ENCODE assay signal across 9 mouse cellular contexts in the genomic region with DNA sequence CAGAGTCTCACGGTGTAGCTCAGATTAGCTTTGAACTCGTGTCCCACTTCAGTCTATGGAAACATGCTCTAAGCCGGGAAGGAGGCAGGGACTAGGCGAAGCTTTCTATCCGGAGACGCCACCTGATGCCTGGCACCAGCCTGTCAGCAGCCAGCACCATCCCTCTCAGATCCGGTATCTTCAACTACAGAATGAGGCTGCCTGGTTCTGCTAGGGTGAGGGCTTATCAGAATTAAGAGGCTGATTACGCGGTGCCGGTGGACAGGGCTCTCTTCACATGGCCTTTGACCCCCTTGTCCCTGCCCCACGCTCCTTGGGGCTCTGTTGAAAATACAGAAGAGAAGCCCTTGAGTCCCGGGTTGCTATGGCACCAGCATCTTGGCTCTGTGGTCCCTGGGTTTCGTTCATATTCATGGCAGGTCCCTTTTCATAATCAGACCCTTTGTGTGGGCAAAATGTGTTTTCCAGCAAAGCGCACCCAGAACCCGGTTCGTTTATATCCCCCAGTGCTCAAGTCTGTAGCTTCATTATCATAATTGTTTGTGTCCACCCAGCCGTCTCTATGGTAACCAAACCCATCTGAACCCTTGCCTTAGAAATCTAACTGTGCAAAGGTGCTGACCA. TPM values are rescaled to one million over a fixed set of nuclear protein-coding genes. Genes with fewer than 3 reads are reported as not detected.
DNase-seq lines count a peak whose midpoint lies in the region; ATAC-seq and TF ChIP-seq lines count a peak whose summit lies in the region.
"Had no signal": no experiment of that assay in that cellular context is flagged by ENCODE, and none has a peak within 500 bp of the region (broad histone marks: within the 10 kb centered on the region; RNA-seq: fewer than 3 reads in every experiment).

No protein-coding gene starts in this region.

- H3K9me3 ChIP-seq in erythroblast, embryonic 14.5 days (ENCODE audit: control insufficient read depth, low read length) = no peaks in the 10 kb centered on the region
- peaks cover 12% of the 10 kb centered on the region for H3K9me3 ChIP-seq in CH12.LX (replicated peaks; ENCODE audit: low read length)
- no peaks in the 10 kb centered on the region for H3K9me3 ChIP-seq in hindbrain, embryonic 12.5 days (replicated peaks)
- H3K9me3 ChIP-seq in limb, embryonic 11.5 days (ENCODE audit: control insufficient read depth, low read length) = no peaks in the 10 kb centered on the region
- H3K9me3 ChIP-seq in neural tube, embryonic 13.5 days = no peaks in the 10 kb centered on the region

- peak overlapping the region; percentile 73 for H3K4me3 ChIP-seq in erythroblast, embryonic 14.5 days (replicated peaks)
- H3K4me3 ChIP-seq in CH12.LX (replicated peaks in 1 of 3; ENCODE audit: low read depth in 2 of 3, low read length in 2 of 3, poor library complexity in 1 of 3) = peak overlapping the region; percentile 63 to 85 (median 64)
- H3K4me3 ChIP-seq in hindbrain, embryonic 12.5 days = peak overlapping the region; percentile 79
- H3K4me3 ChIP-seq in limb, embryonic 11.5 days (ENCODE audit: low read depth, low read length) = peak overlapping the region; percentile 80
- H3K4me3 ChIP-seq in neural tube, embryonic 13.5 days = peak overlapping the region; percentile 73

- H3K4me1 ChIP-seq in erythroblast, embryonic 14.5 days (ENCODE audit: control insufficient read depth) = peaks cover 18% of the 10 kb centered on the region
- H3K4me1 ChIP-seq in CH12.LX (ENCODE audit: control insufficient read depth in 1 of 2, insufficient read depth in 2 of 2) = peaks cover 3 to 17% of the 10 kb centered on the region in 2 experiments; a peak in 3 of 4 replicates
- H3K4me1 ChIP-seq in hindbrain, embryonic 12.5 days = peaks cover 20% of the 10 kb centered on the region
- peaks cover 5% of the 10 kb centered on the region; the same call in 1 of the 2 replicates for H3K4me1 ChIP-seq in limb, embryonic 11.5 days (ENCODE audit: control insufficient read depth, insufficient read depth, low read length)
- H3K4me1 ChIP-seq in neural tube, embryonic 13.5 days (replicated peaks) = peaks cover 26% of the 10 kb centered on the region

- TF ChIP-seq CTCF in CH12.LX (conservative IDR thresholded peaks at IDR 0.05 in 1 of 2, IDR thresholded peaks at IDR 0.05 in 1 of 2; ENCODE audit: low read depth in 2 of 2, low read length in 2 of 2) = no peak

- no peak for TF ChIP-seq POLR2A in CH12.LX (IDR thresholded peaks at IDR 0.05; ENCODE audit: low read depth, low read length)

- 13% methylated on average over 17 of the region's 17 CpGs for WGBS in hindbrain, embryonic 12.5 days
- 34% methylated on average over 17 of the region's 17 CpGs for WGBS in limb, embryonic 11.5 days
- WGBS in neural tube, embryonic 13.5 days = 9% methylated on average over 17 of the region's 17 CpGs

- no peak for TF ChIP-seq EP300 in CH12.LX (IDR thresholded peaks at IDR 0.05; ENCODE audit: low read length)

- peaks cover 19% of the 10 kb centered on the region for H3K36me3 ChIP-seq in erythroblast, embryonic 14.5 days (ENCODE audit: control insufficient read depth)
- peaks cover 15 to 23% of the 10 kb centered on the region in 2 experiments for H3K36me3 ChIP-seq in CH12.LX (replicated peaks in 1 of 2; ENCODE audit: control insufficient read depth in 1 of 2, insufficient read depth in 1 of 2, low read length in 1 of 2)
- H3K36me3 ChIP-seq in hindbrain, embryonic 12.5 days = peaks cover 22% of the 10 kb centered on the region
- no peaks in the 10 kb centered on the region; the same call in 1 of the 2 replicates for H3K36me3 ChIP-seq in limb, embryonic 11.5 days (ENCODE audit: control insufficient read depth, insufficient read depth, low read length)
- peaks cover 22% of the 10 kb centered on the region for H3K36me3 ChIP-seq in neural tube, embryonic 13.5 days

- ATAC-seq in erythroblast, adult 5-6 weeks (replicated peaks; ENCODE audit: low FRiP score, poor library complexity, severe bottlenecking) = no peak
- peak; percentile 68 for ATAC-seq in hindbrain, embryonic 12.5 days (ENCODE audit: low FRiP score)
- no peak for ATAC-seq in limb, embryonic 11.5 days (ENCODE audit: insufficient number of reproducible peaks, low FRiP score, low TSS enrichment, low read depth)
- peak; percentile 68 for ATAC-seq in neural tube, embryonic 13.5 days (ENCODE audit: low read depth)

- peaks cover 5% of the 10 kb centered on the region; the same call in 1 of the 2 replicates for H3K79me2 ChIP-seq in CH12.LX (replicated peaks; ENCODE audit: control insufficient read depth, extremely low read depth, insufficient read depth, poor library complexity, severe bottlenecking)

- peak overlapping the region; percentile 23; the same call in 1 of the 2 replicates for H3K9ac ChIP-seq in CH12.LX (ENCODE audit: insufficient read depth, low read depth)
- H3K9ac ChIP-seq in hindbrain, embryonic 12.5 days = peak overlapping the region; percentile 78
- H3K9ac ChIP-seq in limb, embryonic 11.5 days (ENCODE audit: low read length) = peak overlapping the region; percentile 77
- peak overlapping the region; percentile 88 for H3K9ac ChIP-seq in neural tube, embryonic 13.5 days

- no peak overlapping the region for H3K27ac ChIP-seq in CH12.LX (ENCODE audit: insufficient read depth, low read depth)
- peak overlapping the region; percentile 90 for H3K27ac ChIP-seq in hindbrain, embryonic 12.5 days
- H3K27ac ChIP-seq in limb, embryonic 11.5 days (replicated peaks; ENCODE audit: low read depth, low read length) = no peak overlapping the region
- peak overlapping the region; percentile 88 for H3K27ac ChIP-seq in neural tube, embryonic 13.5 days (replicated peaks)

- peak overlapping the region; percentile 68 for H3K4me2 ChIP-seq in CH12.LX (ENCODE audit: insufficient read depth, low read depth, poor library complexity, severe bottlenecking)
- H3K4me2 ChIP-seq in hindbrain, embryonic 12.5 days (replicated peaks) = peak overlapping the region; percentile 82
- H3K4me2 ChIP-seq in limb, embryonic 11.5 days (ENCODE audit: low read depth, severe bottlenecking) = peak overlapping the region; percentile 84
- H3K4me2 ChIP-seq in neural tube, embryonic 13.5 days = peak overlapping the region; percentile 82

- TF ChIP-seq RAD21 in CH12.LX (IDR thresholded peaks at IDR 0.05; ENCODE audit: low read depth, low read length) = no peak

- DNase-seq in CH12.LX (ENCODE audit: extremely low read depth) = no peak
- peak; percentile 64 for DNase-seq in embryo, embryonic 11 days
- DNase-seq in limb, embryonic 11.5 days (ENCODE audit: low spot score) = peak; percentile 37
- DNase-seq in urinary bladder, postnatal 14 days (ENCODE audit: low spot score) = no peak

- in situ Hi-C loops in CH12.LX (cut with MboI; ENCODE audit: low pct_ligation_motif_present, low pct_unique_long_range_greater_than_20kb, low sequenced_read_pairs) = no loop called here

- dilution Hi-C loops in CH12.LX (cut with MboI; ENCODE audit: extremely low pct_ligation_motif_present, extremely low pct_unique_long_range_greater_than_20kb, low sequenced_read_pairs) = no loop called here

- H3K27me3 ChIP-seq in erythroblast, embryonic 14.5 days (ENCODE audit: control insufficient read depth) = no peaks in the 10 kb centered on the region
- H3K27me3 ChIP-seq in CH12.LX (replicated peaks) = peaks cover 30% of the 10 kb centered on the region
- H3K27me3 ChIP-seq in hindbrain, embryonic 12.5 days = no peaks in the 10 kb centered on the region
- no peaks in the 10 kb centered on the region for H3K27me3 ChIP-seq in limb, embryonic 11.5 days (ENCODE audit: control insufficient read depth, insufficient read depth, low read length)
- H3K27me3 ChIP-seq in neural tube, embryonic 13.5 days = no peaks in the 10 kb centered on the region

TF ChIP-seq in CH12.LX, 34 proteins besides CTCF, POLR2A, EP300 and RAD21 (continues in another document):
- TF ChIP-seq JUN (IDR thresholded peaks at IDR 0.05; ENCODE audit: insufficient read depth, low read depth, low read length) (no peak), PAX5 (IDR thresholded peaks at IDR 0.05; ENCODE audit: low read length) (no peak), E2F4 (IDR thresholded peaks at IDR 0.05; ENCODE audit: insufficient replicate concordance, low read depth, low read length) (no peak), MAX (IDR thresholded peaks at IDR 0.05; ENCODE audit: low read length) (no peak), UBTF (IDR thresholded peaks at IDR 0.05; ENCODE audit: low read depth, low read length) (no peak), RCOR1 (conservative IDR thresholded peaks at IDR 0.05; ENCODE audit: low read depth, low read length) (no peak)

RNA-seq across cellular contexts. Expression of a gene that starts 0.6 kb away (rescaled TPM):
- 0.97 and 1.3 TPM in 2 replicates for polyA plus RNA-seq in erythroblast, embryonic 14.5 days (2012)
- 1.5 and 4.2 TPM in 2 replicates for total RNA-seq in erythroblast, adult 5-6 weeks (2015; ENCODE audit: low replicate concordance)
- 1.5 and 1.7 TPM in 2 replicates for total RNA-seq in erythroblast, adult 5-6 weeks (2017; ENCODE audit: low replicate concordance)
- total RNA-seq in CH12.LX (2012; rRNA removed) = 17.5 and 20.3 TPM in 2 replicates
- 12.1 and 13.0 TPM in 2 replicates for total RNA-seq in CH12.LX (2014; rRNA removed)
- polyA plus RNA-seq in CH12.LX (2012; ENCODE audit: insufficient read length, low read depth) = 14.8 and 16.0 TPM in 2 replicates
- polyA plus RNA-seq in hindbrain, embryonic 12.5 days (2016; fragmentation: Nextera tagmentation; extraction: Ambion mirVana) = 51.3 and 52.3 TPM in 2 replicates
- polyA plus RNA-seq in limb, embryonic 11.5 days (2014; fragmentation: Nextera tagmentation; extraction: Ambion mirVana) = 50.2 and 50.5 TPM in 2 replicates
- polyA plus RNA-seq in neural tube, embryonic 13.5 days (2015; fragmentation: Nextera tagmentation; extraction: Ambion mirVana) = 34.8 and 38.0 TPM in 2 replicates

RNA-seq across cellular contexts. Expression of a gene that starts 9.9 kb away (rescaled TPM):
- not detected in 2 replicates for polyA plus RNA-seq in erythroblast, embryonic 14.5 days (2012)
- total RNA-seq in erythroblast, adult 5-6 weeks (2015; ENCODE audit: low replicate concordance) = not detected in 2 replicates
- 0.28 TPM in 1 of 2 replicates, not detected in the other for total RNA-seq in erythroblast, adult 5-6 weeks (2017; ENCODE audit: low replicate concordance)
- total RNA-seq in CH12.LX (2012; rRNA removed) = not detected in 2 replicates
- not detected in 2 replicates for total RNA-seq in CH12.LX (2014; rRNA removed)
- polyA plus RNA-seq in CH12.LX (2012; ENCODE audit: insufficient read length, low read depth) = not detected in 2 replicates
- polyA plus RNA-seq in hindbrain, embryonic 12.5 days (2016; fragmentation: Nextera tagmentation; extraction: Ambion mirVana) = 6.9 and 7.1 TPM in 2 replicates
- 3.6 and 3.9 TPM in 2 replicates for polyA plus RNA-seq in limb, embryonic 11.5 days (2014; fragmentation: Nextera tagmentation; extraction: Ambion mirVana)
- 2.6 and 2.9 TPM in 2 replicates for polyA plus RNA-seq in neural tube, embryonic 13.5 days (2015; fragmentation: Nextera tagmentation; extraction: Ambion mirVana)

RNA-seq across cellular contexts. Expression of a gene that starts 20.7 kb away (rescaled TPM):
- polyA plus RNA-seq in erythroblast, embryonic 14.5 days (2012) = 0.02 and 0.03 TPM in 2 replicates
- total RNA-seq in erythroblast, adult 5-6 weeks (2015; ENCODE audit: low replicate concordance) = not detected in 2 replicates
- not detected in 2 replicates for total RNA-seq in erythroblast, adult 5-6 weeks (2017; ENCODE audit: low replicate concordance)
- total RNA-seq in CH12.LX (2012; rRNA removed) = not detected in 2 replicates
- total RNA-seq in CH12.LX (2014; rRNA removed) = not detected in 2 replicates
- not detected in 2 replicates for polyA plus RNA-seq in CH12.LX (2012; ENCODE audit: insufficient read length, low read depth)
- 0.55 and 1.2 TPM in 2 replicates for polyA plus RNA-seq in hindbrain, embryonic 12.5 days (2016; fragmentation: Nextera tagmentation; extraction: Ambion mirVana)
- polyA plus RNA-seq in limb, embryonic 11.5 days (2014; fragmentation: Nextera tagmentation; extraction: Ambion mirVana) = not detected in 2 replicates
- polyA plus RNA-seq in neural tube, embryonic 13.5 days (2015; fragmentation: Nextera tagmentation; extraction: Ambion mirVana) = 1.0 and 1.2 TPM in 2 replicates
- total RNA-seq: hematopoietic stem cell, adult 5-6 weeks had no signal

Comparison
In these comparisons a context has a peak if more than half of its experiments do, and no peak if none do; other contexts are left out.
1. ATAC-seq: peak in hindbrain, embryonic 12.5 days (single experiment) and neural tube, embryonic 13.5 days (single experiment); none in erythroblast, adult 5-6 weeks (single experiment) and limb, embryonic 11.5 days (single experiment).
2. DNase-seq: peak in embryo, embryonic 11 days (single experiment) and limb, embryonic 11.5 days (single experiment); none in CH12.LX (single experiment) and urinary bladder, postnatal 14 days (single experiment).
3. H3K27ac ChIP-seq: peak in hindbrain, embryonic 12.5 days (single experiment) and neural tube, embryonic 13.5 days (single experiment); none in CH12.LX (single experiment) and limb, embryonic 11.5 days (single experiment).
4. H3K9ac ChIP-seq: peak in every context shown above with its lines; median percentile 88 in neural tube, embryonic 13.5 days; 78 in hindbrain, embryonic 12.5 days; 77 in limb, embryonic 11.5 days; 23 in CH12.LX.
5. Peak in every context shown above with its lines, with median percentiles within 50 percentile points of each other: H3K4me3 ChIP-seq and H3K4me2 ChIP-seq.